3 mouse cellular contexts compared by ENCODE assay signal in genomic region chr7:141407670-141408069, GRCm38 (mm10). TPM values are rescaled to one million over a fixed set of nuclear protein-coding genes. Genes with fewer than 3 reads are reported as not detected.
"Had no signal": no experiment of that assay in that cellular context is flagged by ENCODE, and none has a peak within 500 bp of the region (broad histone marks: within the 10 kb centered on the region; RNA-seq: fewer than 3 reads in every experiment).

No protein-coding gene starts in this region.

RNA-seq across cellular contexts. Expression of gene Cend1, which starts 21.6 kb away (rescaled TPM):
- total RNA-seq: common myeloid progenitor, adult 5-6 weeks; granulocyte monocyte progenitor cell, adult 5-6 weeks had no signal
- polyA plus RNA-seq: erythroblast, embryonic 14.5 days had no signal
